Comparison of ENCODE assay signal across 8 mouse cellular contexts in genomic region chr13:16011372-16012242, GRCm38 (mm10). TPM values are rescaled to one million over a fixed set of nuclear protein-coding genes. Genes with fewer than 3 reads are reported as not detected.
DNase-seq lines count a peak whose midpoint lies in the region; ATAC-seq and TF ChIP-seq lines count a peak whose summit lies in the region.

Gene Inhba, plus strand, starts transcription at chr13:16011851.

- no peak for TF ChIP-seq CTCF in lung, embryonic 14.5 days (IDR thresholded peaks at IDR 0.05; ENCODE audit: low read depth)

- peak within 1 kb of the TSS; percentile 53 for H3K4me3 ChIP-seq in embryonic facial prominence, embryonic 15.5 days (replicated peaks)
- H3K4me3 ChIP-seq in heart, embryonic 16.5 days (ENCODE audit: low read length) = peak within 1 kb of the TSS; percentile 55
- H3K4me3 ChIP-seq in lung, embryonic 14.5 days (ENCODE audit: low read depth, low read length) = peak within 1 kb of the TSS; percentile 48
- peak within 1 kb of the TSS; percentile 43 for H3K4me3 ChIP-seq in neural tube, embryonic 14.5 days (ENCODE audit: low read depth, low read length)

- DNase-seq in CD4-positive, CD25-positive, alpha-beta regulatory T cell, adult 2 months (ENCODE audit: low read depth, low spot score) = peak; percentile 48
- DNase-seq in adrenal gland, postnatal 14 days = peak; percentile 44
- peak; percentile 54 for DNase-seq in kidney, postnatal 10 days
- DNase-seq in lung, embryonic 14.5 days = peak; percentile 69
- DNase-seq in urinary bladder, postnatal 25 days (ENCODE audit: low spot score) = peak; percentile 27

- peak; percentile 44; the same call in 1 of the 2 replicates for ATAC-seq in embryonic facial prominence, embryonic 15.5 days (ENCODE audit: insufficient number of reproducible peaks, low FRiP score, low TSS enrichment, low read depth)
- ATAC-seq in heart, embryonic 16.5 days (replicated peaks; ENCODE audit: extremely low read depth, insufficient read depth, low FRiP score) = peak; percentile 62
- peak; percentile 65 for ATAC-seq in lung, embryonic 14.5 days (ENCODE audit: insufficient read depth)
- peak; percentile 84 for ATAC-seq in neural tube, embryonic 14.5 days (ENCODE audit: low read depth)

- H3K27me3 ChIP-seq in embryonic facial prominence, embryonic 15.5 days = peaks cover 12% of the 10 kb centered on the region; the same call in 1 of the 2 replicates
- peaks cover 4% of the 10 kb centered on the region; the same call in 1 of the 2 replicates for H3K27me3 ChIP-seq in heart, embryonic 16.5 days (ENCODE audit: control insufficient read depth, insufficient read depth, low read length)
- no peaks in the 10 kb centered on the region for H3K27me3 ChIP-seq in lung, embryonic 14.5 days (ENCODE audit: insufficient read depth, low read length)
- H3K27me3 ChIP-seq in neural tube, embryonic 14.5 days (ENCODE audit: control insufficient read depth, insufficient read depth, low read length) = no peaks in the 10 kb centered on the region

- H3K36me3 ChIP-seq in embryonic facial prominence, embryonic 15.5 days = no peaks in the 10 kb centered on the region
- H3K36me3 ChIP-seq in heart, embryonic 16.5 days (ENCODE audit: control insufficient read depth, insufficient read depth) = no peaks in the 10 kb centered on the region
- H3K36me3 ChIP-seq in lung, embryonic 14.5 days (ENCODE audit: insufficient read depth) = no peaks in the 10 kb centered on the region
- H3K36me3 ChIP-seq in neural tube, embryonic 14.5 days (ENCODE audit: control insufficient read depth, insufficient read depth, low read length) = no peaks in the 10 kb centered on the region

- H3K4me2 ChIP-seq in embryonic facial prominence, embryonic 15.5 days (replicated peaks) = peak within 1 kb of the TSS; percentile 91
- peak within 1 kb of the TSS; percentile 77 for H3K4me2 ChIP-seq in heart, embryonic 16.5 days (ENCODE audit: low read depth, low read length)
- peak within 1 kb of the TSS; percentile 87 for H3K4me2 ChIP-seq in lung, embryonic 14.5 days
- peak within 1 kb of the TSS; percentile 87 for H3K4me2 ChIP-seq in neural tube, embryonic 14.5 days (ENCODE audit: low read depth, low read length)

- peaks cover 10% of the 10 kb centered on the region for H3K4me1 ChIP-seq in embryonic facial prominence, embryonic 15.5 days
- peaks cover 9% of the 10 kb centered on the region for H3K4me1 ChIP-seq in heart, embryonic 16.5 days (ENCODE audit: control insufficient read depth, insufficient read depth, low read length)
- H3K4me1 ChIP-seq in lung, embryonic 14.5 days (ENCODE audit: insufficient read depth) = no peaks in the 10 kb centered on the region; the same call in 1 of the 2 replicates
- no peaks in the 10 kb centered on the region for H3K4me1 ChIP-seq in neural tube, embryonic 14.5 days (ENCODE audit: control insufficient read depth, insufficient read depth, low read length)

- peak within 1 kb of the TSS; percentile 23; the same call in 1 of the 2 replicates for H3K27ac ChIP-seq in embryonic facial prominence, embryonic 15.5 days (replicated peaks)
- H3K27ac ChIP-seq in heart, embryonic 16.5 days (ENCODE audit: low read length) = peak within 1 kb of the TSS; percentile 72
- H3K27ac ChIP-seq in lung, embryonic 14.5 days (ENCODE audit: low read depth) = 0 out of 2 replicates have a peak within 1 kb of the TSS, but pooled peaks have one; percentile 18
- no peak within 1 kb of the TSS for H3K27ac ChIP-seq in neural tube, embryonic 14.5 days (ENCODE audit: low read depth, low read length)

- no peaks in the 10 kb centered on the region for H3K9me3 ChIP-seq in embryonic facial prominence, embryonic 15.5 days (replicated peaks)
- H3K9me3 ChIP-seq in heart, embryonic 16.5 days (replicated peaks; ENCODE audit: control insufficient read depth, low read length) = no peaks in the 10 kb centered on the region
- H3K9me3 ChIP-seq in lung, embryonic 14.5 days (ENCODE audit: low read depth, low read length) = no peaks in the 10 kb centered on the region
- no peaks in the 10 kb centered on the region for H3K9me3 ChIP-seq in neural tube, embryonic 14.5 days (ENCODE audit: control insufficient read depth, low read length)

- peak within 1 kb of the TSS; percentile 40 for H3K9ac ChIP-seq in embryonic facial prominence, embryonic 15.5 days
- peak within 1 kb of the TSS; percentile 81 for H3K9ac ChIP-seq in heart, embryonic 16.5 days (ENCODE audit: low read length)
- H3K9ac ChIP-seq in lung, embryonic 14.5 days = peak within 1 kb of the TSS; percentile 60
- H3K9ac ChIP-seq in neural tube, embryonic 14.5 days (replicated peaks; ENCODE audit: low read depth, low read length) = peak within 1 kb of the TSS; percentile 54

- WGBS in embryonic facial prominence, embryonic 15.5 days = 5% methylated on average over 31 of the region's 31 CpGs
- 10% methylated on average over 31 of the region's 31 CpGs for WGBS in heart, embryonic 16.5 days
- WGBS in lung, embryonic 14.5 days = 9% methylated on average over 31 of the region's 31 CpGs
- 4% methylated on average over 31 of the region's 31 CpGs for WGBS in neural tube, embryonic 14.5 days

RNA-seq across cellular contexts. Expression of gene Inhba, which starts in this region (rescaled TPM):
- total RNA-seq in adrenal gland, postnatal 14 days (2021) = 1.8 and 2.3 TPM in 2 replicates
- 21.6 and 28.7 TPM in 2 replicates for polyA plus RNA-seq in embryonic facial prominence, embryonic 15.5 days (2015; fragmentation: Nextera tagmentation; extraction: Ambion mirVana)
- polyA plus RNA-seq in heart, embryonic 16.5 days (2015; fragmentation: Nextera tagmentation; extraction: Ambion mirVana) = 11.7 and 12.5 TPM in 2 replicates
- polyA plus RNA-seq in lung, embryonic 14.5 days (2014; fragmentation: Nextera tagmentation; extraction: Ambion mirVana) = 3.1 and 3.2 TPM in 2 replicates
- 1.5 and 2.0 TPM in 2 replicates for polyA plus RNA-seq in neural tube, embryonic 14.5 days (2014; fragmentation: Nextera tagmentation; extraction: Ambion mirVana)
